Mouse (Mus musculus): Measurements from ENCODE around the gene Flt1. TPM values are rescaled to one million over a fixed set of nuclear protein-coding genes. Genes with fewer than 3 reads are reported as not detected.

Flt1 gene
- polyA plus RNA-seq, 1 experiment = 2.9 TPM

DNA sequence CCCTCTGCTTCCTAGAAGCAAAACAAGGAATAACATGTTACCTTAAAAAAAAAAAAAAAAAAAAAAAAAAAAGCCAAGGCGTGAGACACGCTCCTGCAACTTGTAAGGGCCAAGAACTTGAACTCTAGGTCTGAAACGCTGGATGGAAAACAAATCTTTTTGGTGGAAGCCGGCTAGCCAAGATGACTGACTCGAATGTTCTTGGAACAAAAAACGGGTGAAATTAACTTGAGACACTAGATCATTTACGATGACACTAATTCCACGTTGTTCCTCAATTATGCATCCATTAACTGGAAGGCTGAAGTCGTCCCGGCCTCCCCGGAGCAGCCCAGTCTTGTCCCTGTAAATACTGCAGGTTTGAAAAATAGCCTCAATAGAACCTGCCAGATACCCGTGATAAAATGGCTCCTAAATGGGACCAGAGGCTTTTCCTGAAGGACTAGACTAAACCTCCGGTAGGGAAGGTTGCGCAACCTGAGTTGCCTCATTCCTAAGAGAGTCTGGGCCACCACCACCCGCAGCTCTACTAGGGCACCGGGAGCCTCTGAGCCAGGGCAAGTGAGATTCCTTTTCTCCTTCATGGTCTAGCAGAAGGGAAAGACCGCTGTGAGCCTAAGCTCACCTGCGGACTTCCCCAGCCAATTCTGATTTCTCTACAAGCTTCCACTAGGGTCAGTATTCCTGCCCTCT is 1.0 kb upstream of the Flt1 start:
- WGBS = 11% methylated on average over 18 of the region's 18 CpGs
- Histone ChIP-seq H3K4me1 (ENCODE audit: control insufficient read depth, insufficient read depth, insufficient read length) (peaks cover 3% of the 10 kb centered on the region; the same call in 1 of the 2 replicates), H3K36me3 (ENCODE audit: control insufficient read depth, insufficient read depth, low read length) (no peaks in the 10 kb centered on the region), H3K4me3 (ENCODE audit: extremely low read depth, insufficient read depth, insufficient read length) (no peak overlapping the region), H3K27me3 (ENCODE audit: control insufficient read depth, insufficient read depth, low read length) (peaks cover 20% of the 10 kb centered on the region), H3K27ac (ENCODE audit: insufficient read depth, low read length) (no peak overlapping the region)
- no peak for DNase-seq (ENCODE audit: low read depth in 1 of 2, low spot score in 2 of 2)
- no peak for TF ChIP-seq POLR2A (IDR thresholded peaks at IDR 0.05; ENCODE audit: low read depth, low read length)
- TF ChIP-seq CTCF (IDR thresholded peaks at IDR 0.05; ENCODE audit: extremely low read depth, insufficient read depth, insufficient read length, insufficient replicate concordance) = no peak

DNA sequence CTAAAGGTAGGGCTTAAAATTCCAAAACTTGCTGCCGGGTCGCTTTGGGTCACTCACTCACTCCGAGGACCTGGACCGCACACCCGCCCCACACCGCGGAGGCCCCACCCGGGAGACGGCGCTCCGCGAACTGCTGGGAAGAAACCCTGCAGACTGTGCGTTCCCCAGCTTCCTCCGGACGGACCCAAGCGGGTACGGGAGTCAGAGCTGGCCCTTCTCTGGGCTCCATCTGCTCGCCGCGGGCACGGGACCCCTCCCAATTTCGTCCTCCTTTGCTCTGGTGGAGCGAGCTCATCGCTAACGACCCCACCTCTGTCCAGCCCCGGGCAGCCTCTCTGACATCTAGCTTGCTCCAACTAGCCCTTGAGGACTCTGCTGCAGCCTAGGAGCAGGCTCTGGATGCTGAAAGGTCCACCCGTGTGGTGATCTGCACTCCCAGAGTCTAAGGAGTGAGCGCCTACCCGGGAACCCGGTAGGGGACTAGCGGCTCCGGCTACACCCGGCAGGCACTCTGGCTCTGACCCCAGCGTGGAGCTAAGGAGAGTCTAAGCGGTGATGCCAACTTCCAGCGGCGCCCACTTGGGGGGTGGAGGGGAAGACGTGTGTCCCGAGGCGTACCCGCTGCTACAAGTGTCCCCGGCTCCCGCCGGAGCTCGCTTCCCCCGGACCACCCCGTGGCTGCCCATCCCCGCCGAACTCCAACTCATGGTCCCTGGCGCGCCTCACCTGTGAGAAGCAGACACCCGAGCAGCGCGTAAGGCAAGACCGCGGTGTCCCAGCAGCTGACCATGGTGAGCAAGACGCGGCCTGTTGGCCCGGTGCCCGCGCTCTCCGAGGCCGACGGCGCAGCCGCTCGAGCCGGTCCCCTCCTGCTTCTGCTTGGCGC is 623 bp downstream of the Flt1 start:
- whole genome bisulfite sequencing = under 1% methylated on average over 66 of the region's 69 CpGs
- TF ChIP-seq POLR2A (IDR thresholded peaks at IDR 0.05; ENCODE audit: low read depth, low read length) = no peak
- TF ChIP-seq CTCF (IDR thresholded peaks at IDR 0.05; ENCODE audit: extremely low read depth, insufficient read depth, insufficient read length, insufficient replicate concordance) = no peak

DNA sequence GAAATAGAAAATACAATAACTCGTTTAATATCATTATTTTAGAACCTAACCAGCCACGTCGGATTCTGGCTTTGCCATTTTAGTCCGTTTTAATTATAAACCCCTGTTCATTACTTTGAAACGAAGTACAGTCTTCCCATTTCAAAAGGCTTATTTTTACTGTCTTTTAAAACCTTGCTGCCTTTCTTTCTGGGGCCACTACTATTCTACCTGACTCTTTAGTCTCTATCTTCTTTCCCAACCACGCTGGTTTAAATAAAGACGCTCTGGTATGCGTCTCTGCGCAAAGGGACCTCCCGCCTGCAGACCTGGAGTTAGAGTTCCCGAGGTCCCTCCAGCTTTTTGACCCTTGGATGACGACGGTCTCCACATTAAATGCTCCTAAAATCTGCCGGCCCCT is 1.4 kb downstream of the Flt1 start:
- TF ChIP-seq CTCF (IDR thresholded peaks at IDR 0.05; ENCODE audit: extremely low read depth, insufficient read depth, insufficient read length, insufficient replicate concordance) (no peak), POLR2A (IDR thresholded peaks at IDR 0.05; ENCODE audit: low read depth, low read length) (no peak)
- no peak overlapping the region for H3K4me3 ChIP-seq (ENCODE audit: extremely low read depth, insufficient read depth, insufficient read length)

More for the DNA sequence above, 623 bp downstream of the Flt1 start:
- Histone ChIP-seq H3K4me3 (ENCODE audit: extremely low read depth, insufficient read depth, insufficient read length) (peak overlapping the region; percentile 48), H3K27ac (ENCODE audit: insufficient read depth, low read length) (no peak overlapping the region), H3K27me3 (ENCODE audit: control insufficient read depth, insufficient read depth, low read length) (peaks cover 22% of the 10 kb centered on the region), H3K4me1 (ENCODE audit: control insufficient read depth, insufficient read depth, insufficient read length) (peaks cover 3% of the 10 kb centered on the region), H3K36me3 (ENCODE audit: control insufficient read depth, insufficient read depth, low read length) (no peaks in the 10 kb centered on the region)
- DNase-seq (ENCODE audit: low read depth in 1 of 2, low spot score in 2 of 2) = no peak

DNA sequence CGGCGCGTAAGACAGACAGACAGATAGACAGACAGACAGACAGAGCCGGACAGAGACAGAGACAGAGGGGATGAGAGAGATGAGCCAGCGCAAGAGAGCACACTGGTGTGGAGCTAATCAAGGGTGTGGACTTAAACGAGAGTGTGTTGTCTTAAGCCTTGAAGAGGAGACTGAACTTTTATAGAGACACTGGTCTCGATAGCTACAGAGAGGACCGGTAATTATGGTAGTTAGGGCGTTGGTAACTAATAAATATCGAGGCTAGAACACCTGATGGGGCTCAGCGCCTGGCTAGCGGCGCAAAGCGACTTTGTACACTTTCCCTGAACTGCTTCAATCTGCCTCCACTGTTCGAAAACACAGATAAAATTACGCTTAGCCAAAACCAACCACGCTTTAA is 2.0 kb downstream of the Flt1 start:
- H3K4me1 ChIP-seq (ENCODE audit: control insufficient read depth, insufficient read depth, insufficient read length) = peaks cover 3% of the 10 kb centered on the region
- no peak for DNase-seq (ENCODE audit: low read depth in 1 of 2, low spot score in 2 of 2)
- H3K27ac ChIP-seq (ENCODE audit: insufficient read depth, low read length) = no peak overlapping the region
- peak overlapping the region; percentile 5; the same call in 1 of the 2 replicates for H3K4me3 ChIP-seq (ENCODE audit: extremely low read depth, insufficient read depth, insufficient read length)
- no peaks in the 10 kb centered on the region for H3K36me3 ChIP-seq (ENCODE audit: control insufficient read depth, insufficient read depth, low read length)
- 25% methylated on average over 17 of the region's 17 CpGs for WGBS
- TF ChIP-seq CTCF (IDR thresholded peaks at IDR 0.05; ENCODE audit: extremely low read depth, insufficient read depth, insufficient read length, insufficient replicate concordance) = no peak
- TF ChIP-seq POLR2A (IDR thresholded peaks at IDR 0.05; ENCODE audit: low read depth, low read length) = no peak
- H3K27me3 ChIP-seq (ENCODE audit: control insufficient read depth, insufficient read depth, low read length) = peaks cover 22% of the 10 kb centered on the region

More for the DNA sequence above, 1.4 kb downstream of the Flt1 start:
- Histone ChIP-seq H3K36me3 (ENCODE audit: control insufficient read depth, insufficient read depth, low read length) (no peaks in the 10 kb centered on the region), H3K27ac (ENCODE audit: insufficient read depth, low read length) (no peak overlapping the region), H3K27me3 (ENCODE audit: control insufficient read depth, insufficient read depth, low read length) (peaks cover 22% of the 10 kb centered on the region), H3K4me1 (ENCODE audit: control insufficient read depth, insufficient read depth, insufficient read length) (peaks cover 3% of the 10 kb centered on the region)
- no peak for DNase-seq (ENCODE audit: low read depth in 1 of 2, low spot score in 2 of 2)
- 3% methylated on average over 14 of the region's 14 CpGs for WGBS

DNA sequence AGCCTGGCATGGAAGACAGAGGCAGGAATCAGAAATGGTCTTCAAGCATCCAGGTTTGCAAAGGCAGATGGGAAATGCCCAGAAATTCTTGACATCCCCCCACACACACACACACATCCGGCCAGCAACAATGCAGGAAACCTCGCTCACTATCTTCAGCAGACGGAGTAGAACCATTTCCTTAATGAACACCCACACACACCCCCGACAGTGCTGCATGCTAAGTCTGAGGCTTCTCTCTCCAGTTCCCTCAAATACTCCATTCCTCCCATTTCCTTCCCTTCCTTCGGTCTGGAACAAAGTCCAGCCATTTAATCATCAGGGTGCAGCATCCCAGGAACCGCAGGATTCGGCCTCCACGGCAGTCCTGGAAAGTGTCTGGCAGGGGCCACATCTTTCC is 4.4 kb downstream of the Flt1 start:
- Histone ChIP-seq H3K4me1 (ENCODE audit: control insufficient read depth, insufficient read depth, insufficient read length) (peaks cover 3% of the 10 kb centered on the region), H3K4me3 (ENCODE audit: extremely low read depth, insufficient read depth, insufficient read length) (no peak overlapping the region), H3K27me3 (ENCODE audit: control insufficient read depth, insufficient read depth, low read length) (peaks cover 19% of the 10 kb centered on the region), H3K36me3 (ENCODE audit: control insufficient read depth, insufficient read depth, low read length) (no peaks in the 10 kb centered on the region), H3K27ac (ENCODE audit: insufficient read depth, low read length) (no peak overlapping the region; the same call in 1 of the 2 replicates)
- 1% methylated on average over 8 of the region's 8 CpGs for WGBS
- DNase-seq (ENCODE audit: low read depth in 1 of 2, low spot score in 2 of 2) = no peak
- TF ChIP-seq POLR2A (IDR thresholded peaks at IDR 0.05; ENCODE audit: low read depth, low read length) = no peak
- TF ChIP-seq CTCF (IDR thresholded peaks at IDR 0.05; ENCODE audit: extremely low read depth, insufficient read depth, insufficient read length, insufficient replicate concordance) = no peak

DNA sequence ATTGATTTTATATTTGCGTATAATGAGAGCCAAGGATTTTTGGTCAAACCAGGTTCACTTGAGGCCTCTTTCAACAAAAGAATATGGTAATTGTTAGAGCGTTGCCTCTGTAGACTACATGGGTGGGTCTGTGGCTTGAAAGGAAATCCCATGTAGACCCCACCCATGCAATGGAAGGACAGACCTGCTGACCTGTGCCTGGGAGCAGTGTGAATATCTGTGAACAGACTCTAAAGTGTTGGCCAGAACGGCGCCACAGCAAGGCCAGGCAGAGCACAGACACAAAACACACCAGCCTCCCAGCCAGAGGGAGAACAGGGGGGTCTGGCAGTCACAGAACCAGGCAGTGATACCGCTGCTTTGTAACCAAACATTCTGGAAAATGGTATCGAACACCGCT is 7.5 kb downstream of the Flt1 start:
- Histone ChIP-seq H3K27me3 (ENCODE audit: control insufficient read depth, insufficient read depth, low read length) (peaks cover 3% of the 10 kb centered on the region), H3K4me3 (ENCODE audit: extremely low read depth, insufficient read depth, insufficient read length) (no peak overlapping the region)

More for the DNA sequence above, 7.5 kb downstream of the Flt1 start:
- WGBS = 95% methylated on average over 7 of the region's 7 CpGs
- H3K27ac ChIP-seq (ENCODE audit: insufficient read depth, low read length) = no peak overlapping the region
- H3K36me3 ChIP-seq (ENCODE audit: control insufficient read depth, insufficient read depth, low read length) = no peaks in the 10 kb centered on the region
- no peaks in the 10 kb centered on the region; the same call in 1 of the 2 replicates for H3K4me1 ChIP-seq (ENCODE audit: control insufficient read depth, insufficient read depth, insufficient read length)
- no peak for DNase-seq (ENCODE audit: low read depth in 1 of 2, low spot score in 2 of 2)
- no peak for TF ChIP-seq CTCF (IDR thresholded peaks at IDR 0.05; ENCODE audit: extremely low read depth, insufficient read depth, insufficient read length, insufficient replicate concordance)
- TF ChIP-seq POLR2A (IDR thresholded peaks at IDR 0.05; ENCODE audit: low read depth, low read length) = no peak
